Mouse (Mus musculus) liver, postnatal 0 days (tissue): Measurements from ENCODE around the gene Ppp2r2c.

ENCODE experiments used
- CTCF ChIP-seq: sonication (generic); IDR thresholded peaks from 2 replicates; pipeline ENCODE4 v1.5.1; 2016; ENCODE audit warnings: antibody characterized with exemption, low read depth
- EP300 ChIP-seq: IDR thresholded peaks from 2 replicates; pipeline ENCODE4 v1.6.1; 2016; ENCODE audit warnings: antibody characterized with exemption, low read depth, mild to moderate bottlenecking

GRCm38 (mm10) chr5:36935486-36936473 is 67.5 kb downstream of the Ppp2r2c start:
- TF ChIP-seq EP300, result no peak
- no peak for TF ChIP-seq CTCF
